Mouse (Mus musculus): ENCODE measurements around the gene Pced1a. TPM values are rescaled to one million over a fixed set of nuclear protein-coding genes. Genes with fewer than 3 reads are reported as not detected.
A peak's percentile ranks its signal among the peaks of the same experiment; 100 is the strongest.

Pced1a gene
- polyA plus RNA-seq, 1 experiment from 2014 or later = 7.2 TPM

DNA sequence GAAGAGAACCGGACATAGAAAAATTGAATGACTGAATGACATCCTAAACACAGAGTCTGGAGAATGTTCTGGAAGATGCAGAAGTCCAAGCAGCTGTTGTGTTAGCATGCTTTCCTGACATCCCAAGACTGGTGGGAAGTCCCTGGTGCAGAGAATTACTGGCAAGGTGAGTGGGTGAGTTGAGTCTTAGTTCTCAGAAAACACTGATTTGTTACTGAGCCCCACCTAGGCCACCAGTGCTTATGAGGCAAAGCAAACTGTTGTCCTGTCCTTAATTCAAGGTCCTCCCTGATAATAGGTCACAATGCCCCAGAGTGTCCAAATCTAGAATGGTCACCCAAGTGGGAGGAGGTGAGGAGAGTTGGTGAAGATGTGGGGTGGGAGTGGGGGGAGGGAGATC lies 19.6 kb downstream of the Pced1a start, which contains the start of the genes Gm28372 and 1700020A23Rik:
Gm28372 (plus strand) TSS at position 301 of the 400 bp plus-strand sequence.
1700020A23Rik (plus strand) TSS at position 321 of the 400 bp plus-strand sequence.
- Histone ChIP-seq H3K27ac (ENCODE audit: low read length) (no peak within 1 kb of the TSS), H3K4me2 (ENCODE audit: low read depth, low read length) (no peak within 1 kb of the TSS), H3K9ac (ENCODE audit: low read length) (no peak within 1 kb of the TSS), H3K27me3 (ENCODE audit: control insufficient read depth, insufficient read depth, low read length) (no peaks in the 10 kb centered on the region), H3K4me3 (ENCODE audit: low read length) (no peak within 1 kb of the TSS), H3K36me3 (ENCODE audit: control insufficient read depth, insufficient read depth) (no peaks in the 10 kb centered on the region), H3K4me1 (ENCODE audit: control insufficient read depth, insufficient read depth, low read length) (no peaks in the 10 kb centered on the region), H3K9me3 (replicated peaks; ENCODE audit: control insufficient read depth, low read length) (no peaks in the 10 kb centered on the region)
- no peak for ATAC-seq (replicated peaks; ENCODE audit: extremely low read depth, insufficient read depth, low FRiP score)
- WGBS = 82% methylated on average over 1 of the region's 1 CpGs

DNA sequence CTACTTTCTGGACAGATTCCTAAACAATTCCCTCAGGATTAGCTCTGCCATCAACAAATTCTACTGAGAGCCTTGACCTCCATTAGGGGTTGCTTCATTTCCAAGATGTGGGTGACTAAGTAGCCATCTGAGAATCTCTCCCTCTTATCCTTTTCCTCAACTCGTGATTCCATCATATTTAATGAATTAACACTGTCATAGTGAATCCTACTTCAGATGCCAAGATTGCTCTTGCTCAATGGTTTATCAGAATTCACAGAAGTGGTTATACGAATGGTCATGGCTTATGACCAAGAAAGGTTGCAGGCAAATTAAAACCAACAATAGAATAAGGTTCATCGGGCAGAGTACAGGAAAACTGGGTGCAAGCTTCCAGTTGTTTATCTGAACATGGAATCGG lies 22.6 kb downstream of the Pced1a start:
- ATAC-seq (replicated peaks; ENCODE audit: extremely low read depth, insufficient read depth, low FRiP score) = no peak
- H3K9me3 ChIP-seq (replicated peaks; ENCODE audit: control insufficient read depth, low read length) = no peaks in the 10 kb centered on the region
- H3K27ac ChIP-seq (ENCODE audit: low read length) = no peak overlapping the region
- H3K36me3 ChIP-seq (ENCODE audit: control insufficient read depth, insufficient read depth) = no peaks in the 10 kb centered on the region
- H3K27me3 ChIP-seq (ENCODE audit: control insufficient read depth, insufficient read depth, low read length) = peaks cover 14% of the 10 kb centered on the region
- no peak overlapping the region for H3K4me2 ChIP-seq (ENCODE audit: low read depth, low read length)
- no peak overlapping the region for H3K4me3 ChIP-seq (ENCODE audit: low read length)
- H3K4me1 ChIP-seq (ENCODE audit: control insufficient read depth, insufficient read depth, low read length) = peaks cover 4% of the 10 kb centered on the region
- no peak overlapping the region for H3K9ac ChIP-seq (ENCODE audit: low read length)
- 65% methylated on average over 4 of the region's 4 CpGs for WGBS

DNA sequence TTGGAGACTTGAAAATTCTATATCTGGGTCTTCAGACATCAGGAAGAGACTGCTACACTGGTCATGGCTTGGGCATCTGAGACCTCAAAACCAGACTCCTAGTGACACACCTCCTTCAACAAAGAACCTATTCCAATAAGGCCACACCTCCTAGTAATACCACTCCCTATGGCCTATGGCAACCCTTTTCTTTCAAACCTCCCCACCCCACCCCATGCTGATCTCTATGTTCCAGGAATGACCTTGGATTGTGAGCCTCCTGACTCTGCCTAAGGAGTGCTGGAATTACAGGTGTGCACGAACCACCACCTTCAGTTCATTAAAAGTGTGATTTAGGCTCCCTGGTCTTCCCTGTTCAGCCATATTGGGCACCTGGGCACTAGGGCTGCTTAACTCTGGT lies 24.5 kb downstream of the Pced1a start:
- Histone ChIP-seq H3K4me2 (ENCODE audit: low read depth, low read length) (no peak overlapping the region), H3K27ac (ENCODE audit: low read length) (no peak overlapping the region), H3K4me3 (ENCODE audit: low read length) (no peak overlapping the region), H3K9ac (ENCODE audit: low read length) (no peak overlapping the region), H3K9me3 (replicated peaks; ENCODE audit: control insufficient read depth, low read length) (no peaks in the 10 kb centered on the region), H3K4me1 (ENCODE audit: control insufficient read depth, insufficient read depth, low read length) (peaks cover 4% of the 10 kb centered on the region), H3K36me3 (ENCODE audit: control insufficient read depth, insufficient read depth) (no peaks in the 10 kb centered on the region), H3K27me3 (ENCODE audit: control insufficient read depth, insufficient read depth, low read length) (peaks cover 20% of the 10 kb centered on the region)
- no peak for ATAC-seq (replicated peaks; ENCODE audit: extremely low read depth, insufficient read depth, low FRiP score)
- WGBS = 89% methylated on average over 1 of the region's 1 CpGs

DNA sequence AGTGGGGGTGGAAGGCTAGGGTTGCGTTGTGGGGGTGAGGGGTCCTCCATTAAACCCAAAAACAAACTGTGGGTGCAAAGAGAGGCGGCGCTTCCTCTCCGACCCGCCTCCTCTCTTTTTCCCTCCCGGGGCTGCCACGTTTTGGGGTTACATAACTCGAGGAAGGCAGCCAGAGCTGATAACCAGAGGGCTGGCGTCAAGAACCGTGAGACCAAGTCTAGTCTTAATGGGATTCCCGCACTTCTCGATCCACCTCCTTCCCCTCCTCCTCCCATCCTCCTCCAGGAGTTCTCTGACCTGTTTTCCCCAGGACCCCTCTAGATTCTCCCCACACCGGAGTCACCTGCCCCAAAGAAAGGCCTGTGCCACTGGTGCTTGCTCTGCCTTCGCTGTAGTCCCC lies 26.4 kb downstream of the Pced1a start:
- peaks cover 20% of the 10 kb centered on the region for H3K27me3 ChIP-seq (ENCODE audit: control insufficient read depth, insufficient read depth, low read length)
- peak overlapping the region; percentile 98 for H3K4me2 ChIP-seq (ENCODE audit: low read depth, low read length)
- H3K27ac ChIP-seq (ENCODE audit: low read length) = no peak overlapping the region
- H3K36me3 ChIP-seq (ENCODE audit: control insufficient read depth, insufficient read depth) = no peaks in the 10 kb centered on the region
- ATAC-seq (replicated peaks; ENCODE audit: extremely low read depth, insufficient read depth, low FRiP score) = no peak
- H3K4me3 ChIP-seq (ENCODE audit: low read length) = peak overlapping the region; percentile 68
- H3K4me1 ChIP-seq (ENCODE audit: control insufficient read depth, insufficient read depth, low read length) = peaks cover 4% of the 10 kb centered on the region
- WGBS = 15% methylated on average over 11 of the region's 14 CpGs
- peak overlapping the region; percentile 80 for H3K9ac ChIP-seq (ENCODE audit: low read length)
- H3K9me3 ChIP-seq (replicated peaks; ENCODE audit: control insufficient read depth, low read length) = no peaks in the 10 kb centered on the region

DNA sequence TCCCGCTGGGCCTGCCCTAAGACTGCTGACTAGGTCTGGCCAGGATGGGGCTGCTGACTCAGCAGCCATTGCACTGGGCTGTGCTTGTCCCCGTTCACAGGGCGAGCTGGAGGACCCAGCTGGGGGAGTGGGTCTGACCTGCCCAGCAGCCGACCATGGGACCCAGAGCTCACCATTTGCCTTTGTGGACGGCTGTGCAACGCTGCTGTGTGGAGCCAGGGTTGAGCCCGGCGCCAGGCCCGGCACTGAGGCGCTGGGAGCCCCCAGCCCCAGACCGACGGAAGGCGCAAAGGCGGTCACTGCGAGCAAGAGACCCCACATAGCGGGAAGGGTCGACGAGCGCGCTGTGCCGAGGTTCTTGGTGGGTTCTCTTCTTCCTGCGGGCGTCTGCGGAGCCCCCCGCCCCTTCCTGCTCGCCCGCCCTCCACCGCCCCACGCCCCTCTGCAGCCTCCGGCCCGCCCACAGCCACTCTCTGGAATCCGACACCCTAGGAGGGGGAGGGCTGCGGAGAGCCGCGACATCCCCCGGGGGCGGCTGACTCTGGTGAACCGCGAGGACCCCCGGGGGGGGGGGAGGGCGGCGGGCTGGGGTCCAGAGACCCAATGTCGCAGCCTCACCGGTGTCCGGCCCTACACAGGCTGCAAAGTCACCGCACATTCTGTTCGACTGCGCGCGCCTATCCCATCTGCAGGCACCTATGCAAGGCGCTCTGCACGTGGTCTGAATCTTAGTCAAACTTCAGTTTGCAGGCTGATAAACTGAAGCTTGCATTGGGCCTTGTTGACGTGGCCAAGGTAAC lies 27.1 kb downstream of the Pced1a start, which contains the start of gene Cpxm1:
Cpxm1 (minus strand) TSS at position 389 of the 800 bp plus-strand sequence.
- Histone ChIP-seq H3K27me3 (ENCODE audit: control insufficient read depth, insufficient read depth, low read length) (peaks cover 20% of the 10 kb centered on the region), H3K4me3 (ENCODE audit: low read length) (peak within 1 kb of the TSS; percentile 68), H3K4me1 (ENCODE audit: control insufficient read depth, insufficient read depth, low read length) (peaks cover 4% of the 10 kb centered on the region), H3K9ac (ENCODE audit: low read length) (peak within 1 kb of the TSS; percentile 80), H3K4me2 (ENCODE audit: low read depth, low read length) (peak within 1 kb of the TSS; percentile 98), H3K36me3 (ENCODE audit: control insufficient read depth, insufficient read depth) (no peaks in the 10 kb centered on the region), H3K27ac (ENCODE audit: low read length) (peak within 1 kb of the TSS; percentile 49; the same call in 1 of the 2 replicates), H3K9me3 (replicated peaks; ENCODE audit: control insufficient read depth, low read length) (no peaks in the 10 kb centered on the region)
- peak; percentile 82 for ATAC-seq (replicated peaks; ENCODE audit: extremely low read depth, insufficient read depth, low FRiP score)
- WGBS = under 1% methylated on average over 44 of the region's 53 CpGs

DNA sequence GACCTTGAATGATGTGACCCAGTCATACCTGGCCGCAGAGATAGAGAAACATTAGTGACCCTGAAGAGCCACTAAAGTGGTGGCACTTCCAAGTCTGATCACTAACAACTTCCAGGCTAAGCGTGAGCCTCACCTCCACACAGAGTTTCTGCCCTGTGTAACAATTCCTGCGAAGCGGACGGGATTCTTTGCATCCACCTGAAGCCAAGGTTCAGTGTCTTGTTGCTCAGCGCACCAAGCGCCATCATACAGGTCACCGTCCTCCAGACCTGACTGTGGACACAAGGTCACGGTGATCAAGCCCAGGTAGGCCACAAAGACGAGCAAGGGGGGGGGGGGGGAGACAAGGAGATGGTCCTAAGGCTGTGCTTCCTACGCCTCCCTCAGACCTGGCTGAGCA lies 28.8 kb downstream of the Pced1a start:
- Histone ChIP-seq H3K9me3 (replicated peaks; ENCODE audit: control insufficient read depth, low read length) (no peaks in the 10 kb centered on the region), H3K4me3 (ENCODE audit: low read length) (no peak overlapping the region), H3K4me2 (ENCODE audit: low read depth, low read length) (no peak overlapping the region), H3K36me3 (ENCODE audit: control insufficient read depth, insufficient read depth) (no peaks in the 10 kb centered on the region), H3K27me3 (ENCODE audit: control insufficient read depth, insufficient read depth, low read length) (peaks cover 20% of the 10 kb centered on the region), H3K9ac (ENCODE audit: low read length) (no peak overlapping the region), H3K4me1 (ENCODE audit: control insufficient read depth, insufficient read depth, low read length) (peaks cover 4% of the 10 kb centered on the region), H3K27ac (ENCODE audit: low read length) (no peak overlapping the region)
- 92% methylated on average over 11 of the region's 11 CpGs for WGBS
- ATAC-seq (replicated peaks; ENCODE audit: extremely low read depth, insufficient read depth, low FRiP score) = no peak

DNA sequence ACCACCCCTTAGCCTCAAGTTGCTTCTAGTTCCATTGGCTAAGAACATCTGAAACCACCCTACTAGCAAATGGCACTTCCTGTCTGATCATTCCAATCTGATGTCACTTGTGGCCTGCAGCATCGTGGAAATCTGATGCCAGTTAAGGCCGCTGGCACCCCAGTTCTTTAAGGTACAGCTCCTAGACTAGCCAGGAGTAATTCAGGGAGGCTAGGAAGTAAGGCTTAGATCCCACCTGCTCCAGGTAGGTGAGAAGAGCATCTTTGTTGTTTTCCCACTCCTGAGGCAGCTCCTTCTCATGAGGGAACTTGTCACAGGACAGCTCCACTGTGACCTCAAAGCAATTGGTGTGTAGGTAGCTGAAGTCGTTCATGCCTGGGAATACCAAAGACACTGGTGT lies 31.7 kb downstream of the Pced1a start:
- ATAC-seq (replicated peaks; ENCODE audit: extremely low read depth, insufficient read depth, low FRiP score) = no peak
- H3K27me3 ChIP-seq (ENCODE audit: control insufficient read depth, insufficient read depth, low read length) = peaks cover 9% of the 10 kb centered on the region
- H3K9ac ChIP-seq (ENCODE audit: low read length) = no peak overlapping the region
- no peaks in the 10 kb centered on the region for H3K9me3 ChIP-seq (replicated peaks; ENCODE audit: control insufficient read depth, low read length)
- no peak overlapping the region for H3K27ac ChIP-seq (ENCODE audit: low read length)
- 75% methylated on average over 3 of the region's 3 CpGs for WGBS
- peaks cover 2% of the 10 kb centered on the region for H3K4me1 ChIP-seq (ENCODE audit: control insufficient read depth, insufficient read depth, low read length)
- no peak overlapping the region for H3K4me2 ChIP-seq (ENCODE audit: low read depth, low read length)
- H3K36me3 ChIP-seq (ENCODE audit: control insufficient read depth, insufficient read depth) = no peaks in the 10 kb centered on the region
- no peak overlapping the region for H3K4me3 ChIP-seq (ENCODE audit: low read length)

DNA sequence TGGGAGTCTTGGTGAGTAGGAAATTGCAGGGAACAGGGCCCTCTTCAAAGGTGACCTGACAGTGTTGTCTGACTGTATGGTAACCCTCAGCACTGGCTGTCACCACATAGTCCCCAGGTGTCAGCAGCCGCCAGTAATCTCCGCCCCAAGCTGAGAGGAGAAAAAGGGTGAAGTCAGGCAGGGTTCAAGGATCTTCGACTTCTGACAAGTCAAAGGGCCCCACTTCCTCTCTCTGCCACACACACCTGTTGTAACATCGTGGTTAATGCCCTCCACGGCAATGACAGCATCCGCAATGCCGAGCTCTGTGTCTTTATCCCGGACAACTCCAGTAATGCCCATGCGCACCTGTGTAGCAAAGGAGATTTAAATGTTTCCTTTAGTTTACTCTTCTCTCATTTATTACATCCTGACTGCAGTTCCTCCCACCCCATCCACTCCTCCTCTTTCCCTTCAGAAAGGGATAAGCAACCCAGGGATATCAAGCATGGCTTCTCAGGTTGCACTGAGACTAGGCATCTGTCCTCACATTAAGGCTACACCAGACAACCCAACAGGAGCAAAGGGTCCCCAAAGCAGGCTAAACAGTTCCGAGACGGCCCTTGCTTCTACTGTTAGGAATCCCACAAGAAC lies 33.4 kb downstream of the Pced1a start:
- Histone ChIP-seq H3K4me3 (ENCODE audit: low read length) (no peak overlapping the region), H3K36me3 (ENCODE audit: control insufficient read depth, insufficient read depth) (no peaks in the 10 kb centered on the region), H3K9me3 (replicated peaks; ENCODE audit: control insufficient read depth, low read length) (no peaks in the 10 kb centered on the region), H3K4me2 (ENCODE audit: low read depth, low read length) (no peak overlapping the region), H3K9ac (ENCODE audit: low read length) (no peak overlapping the region), H3K27ac (ENCODE audit: low read length) (no peak overlapping the region), H3K27me3 (ENCODE audit: control insufficient read depth, insufficient read depth, low read length) (peaks cover 1% of the 10 kb centered on the region), H3K4me1 (ENCODE audit: control insufficient read depth, insufficient read depth, low read length) (no peaks in the 10 kb centered on the region)
- ATAC-seq (replicated peaks; ENCODE audit: extremely low read depth, insufficient read depth, low FRiP score) = peak; percentile 65; the same call in 1 of the 2 replicates
- WGBS = 79% methylated on average over 11 of the region's 11 CpGs

DNA sequence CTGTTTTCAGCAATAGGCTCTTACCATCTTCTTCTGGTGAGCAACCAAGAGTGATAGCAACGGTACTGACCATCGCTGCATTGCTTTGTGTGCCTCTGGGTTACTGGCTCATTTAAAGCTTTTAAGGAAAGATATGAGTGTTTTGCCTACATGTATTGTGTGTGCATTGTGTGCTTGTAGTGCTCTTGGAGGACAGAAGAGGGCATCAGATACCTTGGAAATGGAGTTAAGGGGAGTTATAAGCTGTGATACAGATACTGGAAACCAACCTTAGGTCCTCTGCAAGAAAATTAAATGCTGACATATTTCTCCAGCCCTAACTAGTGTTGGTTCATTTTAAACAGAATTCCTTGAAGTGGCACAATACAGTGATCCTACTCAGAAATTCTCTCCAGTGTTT lies 35.7 kb downstream of the Pced1a start:
- H3K4me2 ChIP-seq (ENCODE audit: low read depth, low read length) = no peak overlapping the region
- no peaks in the 10 kb centered on the region for H3K9me3 ChIP-seq (replicated peaks; ENCODE audit: control insufficient read depth, low read length)
- no peak overlapping the region for H3K27ac ChIP-seq (ENCODE audit: low read length)
- WGBS = 74% methylated on average over 2 of the region's 2 CpGs
- H3K27me3 ChIP-seq (ENCODE audit: control insufficient read depth, insufficient read depth, low read length) = no peaks in the 10 kb centered on the region
- no peaks in the 10 kb centered on the region for H3K36me3 ChIP-seq (ENCODE audit: control insufficient read depth, insufficient read depth)
- no peak for ATAC-seq (replicated peaks; ENCODE audit: extremely low read depth, insufficient read depth, low FRiP score)
- H3K9ac ChIP-seq (ENCODE audit: low read length) = no peak overlapping the region
- no peaks in the 10 kb centered on the region for H3K4me1 ChIP-seq (ENCODE audit: control insufficient read depth, insufficient read depth, low read length)
- no peak overlapping the region for H3K4me3 ChIP-seq (ENCODE audit: low read length)

All from heart, embryonic 16.5 days (tissue).